Mouse (Mus musculus) left cerebral cortex, postnatal 10 days (tissue): ENCODE results near the gene Tas2r115. TPM values are rescaled to one million over a fixed set of nuclear protein-coding genes. Genes with fewer than 3 reads are reported as not detected.
"Not testable (repeated sequence)": the region's sequence is repeated elsewhere in the genome, so short reads cannot be mapped to it uniquely, and the experiment has no call there.

Source experiments
- DNase-seq, 2 experiments: peaks; one replicate each; pipeline ENCODE4 v3.0.0; 2021 to 2022; ENCODE audit warnings: low spot score in 2 of 2, mixed read lengths in 1 of 2; ENCODE audit errors: extremely low spot score in 1 of 2
- intact Hi-C: fragments of 180-260 bp; cut with DNase I; formaldehyde crosslinking; loops from one replicate; pipeline ENCODE4 v1.15.1; 2025
- total RNA-seq, 2 experiments: library from RNA; stranded (reverse); gene quantifications; 2 replicates each; pipeline ENCODE4 v1.2.3; 2021

Tas2r115 gene
- not detected for total RNA-seq

GRCm38 (mm10) chr6:132737935-132738334 is at the start of gene Tas2r115:
Gene Tas2r115 (minus strand): TSS chr6:132738035.
- intact Hi-C loops: no loop called here

GRCm38 (mm10) chr6:132778062-132778461 is 40.2 kb upstream of the Tas2r115 start, which contains the start of gene Tas2r136:
Gene Tas2r136 (minus strand): TSS chr6:132778162.
- DNase-seq: no peak
- intact Hi-C loops: no loop called here

More at GRCm38 (mm10) chr6:132737935-132738334, at the start of gene Tas2r115:
- no peak for DNase-seq

GRCm38 (mm10) chr6:132761831-132762230 is 24.0 kb upstream of the Tas2r115 start, which contains the start of gene Tas2r102:
Gene Tas2r102 (plus strand): TSS chr6:132762131.
- intact Hi-C loops: no loop called here

GRCm38 (mm10) chr6:132754430-132754829 is 16.6 kb upstream of the Tas2r115 start, which contains the start of gene Tas2r124:
Gene Tas2r124 (plus strand): TSS chr6:132754730.
- no peak for DNase-seq
- intact Hi-C loops: no loop called here

More at GRCm38 (mm10) chr6:132761831-132762230, 24.0 kb upstream of the Tas2r115 start, which contains the start of gene Tas2r102:
- DNase-seq: no peak

- no peak for DNase-seq
- intact Hi-C loops: no loop called here
Observed at GRCm38 (mm10) chr6:132750206-132750605, 12.4 kb upstream of the Tas2r115 start.

GRCm38 (mm10) chr6:132711828-132712227 is 26.0 kb downstream of the Tas2r115 start, which contains the start of gene Tas2r122:
Gene Tas2r122 (minus strand): TSS chr6:132711928.
- no peak for DNase-seq
- intact Hi-C loops: no loop called here

GRCm38 (mm10) chr6:132700907-132701306 is 36.9 kb downstream of the Tas2r115 start, which contains the start of gene Tas2r121:
Gene Tas2r121 (minus strand): TSS chr6:132701007.
- DNase-seq: no peak
- intact Hi-C loops: no loop called here

GRCm38 (mm10) chr6:132691596-132691995 is 46.2 kb downstream of the Tas2r115 start:
- DNase-seq, intact Hi-C loops: not testable (repeated sequence)

Other genes with a start within 250 kb of the Tas2r115 start
- gene Prh1, start 168.2 kb downstream of the Tas2r115 start, total RNA-seq: not detected
- not detected for gene Prp2, start 142.1 kb downstream of the Tas2r115 start, total RNA-seq
- not detected for gene A630073D07Rik, start 86.5 kb downstream of the Tas2r115 start, total RNA-seq
- gene Tas2r120, start 81.1 kb downstream of the Tas2r115 start, total RNA-seq: not detected
- not detected for gene Tas2r121, start 37.0 kb downstream of the Tas2r115 start, total RNA-seq
- gene Tas2r122, start 26.1 kb downstream of the Tas2r115 start, total RNA-seq: not detected
- gene Tas2r124, start 16.7 kb upstream of the Tas2r115 start, total RNA-seq: not detected
- gene Tas2r102, start 24.1 kb upstream of the Tas2r115 start, total RNA-seq: not detected
- not detected for gene Tas2r136, start 40.1 kb upstream of the Tas2r115 start, total RNA-seq
- not detected for gene Tas2r117, start 64.8 kb upstream of the Tas2r115 start, total RNA-seq
- gene Tas2r123, start 109.1 kb upstream of the Tas2r115 start, total RNA-seq: not detected
- gene Tas2r116, start 117.4 kb upstream of the Tas2r115 start, total RNA-seq: not detected
- not detected for gene Tas2r110, start 130.0 kb upstream of the Tas2r115 start, total RNA-seq
- gene Tas2r113, start 155.0 kb upstream of the Tas2r115 start, total RNA-seq: not detected
- not detected for gene Tas2r125, start 171.6 kb upstream of the Tas2r115 start, total RNA-seq
- not detected for gene Tas2r129, start 213.1 kb upstream of the Tas2r115 start, total RNA-seq
- gene Tas2r131, start 219.9 kb upstream of the Tas2r115 start, total RNA-seq: not detected
- not detected for gene Tas2r109, start 242.9 kb upstream of the Tas2r115 start, total RNA-seq